Mouse (Mus musculus) hindbrain, embryonic 14.5 days (tissue): ENCODE results near the gene Enah. TPM values are rescaled to one million over a fixed set of nuclear protein-coding genes. Genes with fewer than 3 reads are reported as not detected.
A peak's percentile ranks its signal among the peaks of the same experiment; 100 is the strongest.

ENCODE experiments used
- ATAC-seq: fragments of 200-750 bp; cut with Nextera tagmentation; 2 replicates; pipeline ENCODE4 v1.8.0; 2017; ENCODE audit warnings: moderate number of reproducible peaks, mild to moderate bottlenecking, moderate TSS enrichment, moderate library complexity; ENCODE audit not compliant: low FRiP score
- DNase-seq: peaks from one replicate; pipeline ENCODE4 v3.0.0-alpha.2; 2015; ENCODE audit warnings: low spot score
- H3K27ac ChIP-seq: fragments of 300-500 bp; sonication (generic); 2 replicates; pipeline ENCODE4 v1.5.1; 2014; ENCODE audit warnings: mild to moderate bottlenecking, moderate library complexity
- H3K27me3 ChIP-seq: fragments of 300-500 bp; sonication (generic); 2 replicates; pipeline ENCODE4 v1.6.1; 2014; ENCODE audit warnings: mild to moderate bottlenecking, low read length, mixed read lengths; ENCODE audit not compliant: control insufficient read depth, insufficient read depth
- H3K36me3 ChIP-seq: fragments of 300-500 bp; sonication (generic); replicated peaks from 2 replicates; pipeline ENCODE4 v1.6.1; 2014; ENCODE audit not compliant: control insufficient read depth, insufficient read depth
- H3K4me1 ChIP-seq: fragments of 300-500 bp; sonication (generic); replicated peaks from 2 replicates; pipeline ENCODE4 v1.6.1; 2014; ENCODE audit warnings: antibody characterized with exemption, low read length, mixed read lengths; ENCODE audit not compliant: control insufficient read depth, insufficient read depth
- H3K4me2 ChIP-seq: fragments of 300-500 bp; sonication (generic); replicated peaks from 2 replicates; pipeline ENCODE4 v1.6.1; 2014; ENCODE audit warnings: mild to moderate bottlenecking, moderate library complexity
- H3K4me3 ChIP-seq: fragments of 300-500 bp; sonication (generic); replicated peaks from 2 replicates; pipeline ENCODE4 v1.5.1; 2014; ENCODE audit warnings: mild to moderate bottlenecking, low read length
- H3K9ac ChIP-seq: fragments of 300-500 bp; sonication (generic); 2 replicates; pipeline ENCODE4 v1.6.1; 2014
- H3K9me3 ChIP-seq: fragments of 300-500 bp; sonication (generic); 2 replicates; pipeline ENCODE4 v1.6.1; 2016; ENCODE audit warnings: low read length; ENCODE audit not compliant: control insufficient read depth
- WGBS: fragments of 180-500 bp; shearing (Covaris S2); extraction: QIAGEN DNeasy Blood & Tissue Kit; methylation state at CpG from one replicate; pipeline ENCODE4 v1.1.7; 2014; 5-methylcytosine and 5-hydroxymethylcytosine counted together
- polyA plus RNA-seq: library from polyadenylated mRNA; unstranded; fragments of >200 nt; fragmentation: Nextera tagmentation; extraction: Ambion mirVana; gene quantifications from 2 replicates; pipeline ENCODE4 v1.2.1, GENCODE M21; 2014

The Enah gene
- polyA plus RNA-seq, result 31.3 and 37.7 TPM in 2 replicates

DNA sequence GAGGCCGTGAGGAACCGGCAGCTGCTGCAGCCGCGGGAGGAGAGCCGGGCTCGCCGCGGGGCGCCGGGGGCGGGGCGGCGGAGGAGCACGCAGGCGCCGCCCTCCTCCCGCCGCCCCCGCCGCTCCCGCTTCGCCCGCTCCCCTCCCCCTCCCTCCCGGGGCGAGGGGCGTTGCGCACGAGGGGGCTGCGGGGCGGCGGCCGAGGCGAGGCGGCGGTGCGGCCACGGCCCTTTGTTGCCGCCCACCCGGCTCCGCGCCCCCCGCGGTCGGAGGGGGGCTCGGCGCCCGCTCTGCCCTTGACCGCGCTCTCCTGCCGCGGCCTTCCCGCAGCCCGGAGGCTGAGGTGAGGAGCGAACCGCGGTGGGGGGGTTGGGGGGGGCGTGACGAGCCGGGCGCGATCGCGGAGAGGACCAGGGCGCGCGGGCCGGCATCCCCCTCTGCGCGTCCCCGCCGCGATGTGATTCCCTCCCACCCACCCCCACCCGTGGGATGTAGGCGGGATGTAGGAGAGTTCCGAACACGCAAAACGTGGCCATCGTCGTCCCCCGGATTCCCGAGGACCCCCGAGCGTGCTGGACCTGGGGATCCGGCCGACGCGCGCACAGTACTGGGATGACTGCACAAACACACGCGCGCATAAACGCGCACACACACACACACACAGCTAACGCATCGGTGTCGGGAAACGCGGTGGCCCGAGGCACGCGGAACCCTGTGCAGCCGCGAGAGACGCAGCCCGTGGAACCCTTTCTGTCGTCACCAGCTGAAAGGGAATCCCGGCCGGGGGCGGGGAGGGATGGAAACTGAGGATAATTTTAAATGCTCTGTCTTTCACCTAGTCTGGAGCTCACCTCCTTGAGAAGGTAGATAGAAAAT lies at the start of gene Enah:
Gene Enah, minus strand, starts transcription at position 65 of the 876 bp plus-strand sequence.
- peak within 1 kb of the TSS; percentile 94 for H3K27ac ChIP-seq
- peak within 1 kb of the TSS; percentile 83 for H3K4me3 ChIP-seq
- H3K4me1 ChIP-seq, result peaks cover 21% of the 10 kb centered on the region
- H3K9me3 ChIP-seq, result no peaks in the 10 kb centered on the region
- peak; percentile 86 for DNase-seq
- no peaks in the 10 kb centered on the region for H3K36me3 ChIP-seq
- peak within 1 kb of the TSS; percentile 61 for H3K4me2 ChIP-seq
- peak; percentile 84 for ATAC-seq
- H3K27me3 ChIP-seq, result no peaks in the 10 kb centered on the region
- under 1% methylated on average over 91 of the region's 109 CpGs for WGBS
- peak within 1 kb of the TSS; percentile 97 for H3K9ac ChIP-seq

- Histone ChIP-seq H3K4me2 (no peak overlapping the region), H3K4me3 (no peak overlapping the region), H3K9ac (no peak overlapping the region), H3K27ac (no peak overlapping the region), H3K9me3 (no peaks in the 10 kb centered on the region), H3K36me3 (no peaks in the 10 kb centered on the region), H3K4me1 (no peaks in the 10 kb centered on the region), H3K27me3 (no peaks in the 10 kb centered on the region)
- WGBS, result 87% methylated on average over 7 of the region's 7 CpGs
- no peak for DNase-seq
- ATAC-seq, result no peak
These were observed 48.3 kb upstream of the Enah start for GRCm38 (mm10) chr1:182068136-182068535.

GRCm38 (mm10) chr1:182066527-182067465 lies 47.0 kb upstream of the Enah start:
- Histone ChIP-seq H3K36me3 (no peaks in the 10 kb centered on the region), H3K4me3 (no peak overlapping the region), H3K4me2 (no peak overlapping the region), H3K9ac (no peak overlapping the region), H3K4me1 (no peaks in the 10 kb centered on the region), H3K27me3 (no peaks in the 10 kb centered on the region), H3K9me3 (no peaks in the 10 kb centered on the region), H3K27ac (no peak overlapping the region)
- DNase-seq (no peak), ATAC-seq (no peak)
- 75% methylated on average over 9 of the region's 9 CpGs for WGBS

DNA sequence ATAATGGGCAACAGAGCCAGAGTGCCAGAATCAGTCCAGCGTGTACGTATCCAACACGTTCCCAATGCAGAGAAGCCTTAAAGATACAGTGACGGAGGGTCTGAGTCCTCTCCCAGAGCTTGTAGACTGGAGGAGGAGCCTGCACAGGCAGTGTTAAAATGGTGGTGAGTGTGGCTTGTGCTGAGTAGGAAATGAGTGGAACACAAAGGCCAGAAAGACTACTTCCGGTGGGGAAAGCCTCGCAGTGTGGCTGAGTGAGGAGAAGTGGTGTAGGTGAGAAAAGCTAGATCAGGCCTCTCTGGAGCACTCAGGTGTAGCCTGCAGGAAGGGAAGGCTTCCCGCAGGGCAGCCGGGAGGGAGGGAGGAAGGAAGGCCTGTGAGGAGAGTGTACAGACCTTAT lies 43.9 kb upstream of the Enah start:
- Histone ChIP-seq H3K9me3 (no peaks in the 10 kb centered on the region), H3K4me1 (no peaks in the 10 kb centered on the region), H3K4me3 (no peak overlapping the region), H3K9ac (no peak overlapping the region), H3K4me2 (no peak overlapping the region), H3K27ac (no peak overlapping the region), H3K36me3 (no peaks in the 10 kb centered on the region), H3K27me3 (no peaks in the 10 kb centered on the region)
- 78% methylated on average over 8 of the region's 8 CpGs for WGBS
- ATAC-seq (no peak), DNase-seq (no peak)

DNA sequence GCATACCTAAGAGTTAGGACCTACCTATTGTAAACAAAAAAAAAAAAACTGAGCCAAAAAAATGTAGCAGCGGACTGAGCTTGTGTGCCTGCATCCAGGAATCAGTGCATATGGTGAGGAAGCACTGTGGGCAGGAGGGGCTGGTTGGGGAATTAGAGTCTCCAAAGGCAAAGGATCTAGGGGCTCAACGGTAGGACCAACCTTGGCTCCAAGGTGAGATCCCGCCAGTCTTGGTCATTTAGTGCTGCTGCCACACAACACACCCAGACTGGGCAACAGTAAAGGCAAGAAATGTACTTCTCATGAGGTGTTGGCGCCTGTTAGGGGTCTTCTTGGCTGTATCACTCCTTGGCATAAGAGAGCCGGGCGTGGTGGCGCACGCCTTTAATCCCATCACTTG lies 43.0 kb upstream of the Enah start:
- H3K4me2 ChIP-seq, result no peak overlapping the region
- no peak overlapping the region for H3K9ac ChIP-seq
- H3K27me3 ChIP-seq, result no peaks in the 10 kb centered on the region
- no peak for DNase-seq
- no peaks in the 10 kb centered on the region for H3K9me3 ChIP-seq
- no peaks in the 10 kb centered on the region for H3K36me3 ChIP-seq
- no peak overlapping the region for H3K27ac ChIP-seq
- WGBS, result 94% methylated on average over 8 of the region's 8 CpGs
- H3K4me3 ChIP-seq, result no peak overlapping the region
- no peak for ATAC-seq
- H3K4me1 ChIP-seq, result no peaks in the 10 kb centered on the region

GRCm38 (mm10) chr1:182061203-182061602 lies 41.4 kb upstream of the Enah start:
- H3K9me3 ChIP-seq, result no peaks in the 10 kb centered on the region
- no peaks in the 10 kb centered on the region for H3K4me1 ChIP-seq
- no peak overlapping the region for H3K27ac ChIP-seq
- no peak overlapping the region for H3K9ac ChIP-seq
- no peak for DNase-seq
- 92% methylated on average over 4 of the region's 4 CpGs for WGBS
- H3K36me3 ChIP-seq, result no peaks in the 10 kb centered on the region
- ATAC-seq, result no peak
- no peak overlapping the region for H3K4me2 ChIP-seq
- H3K27me3 ChIP-seq, result no peaks in the 10 kb centered on the region
- no peak overlapping the region for H3K4me3 ChIP-seq

GRCm38 (mm10) chr1:182059806-182060205 lies 40.0 kb upstream of the Enah start:
- no peak for ATAC-seq
- H3K27me3 ChIP-seq, result no peaks in the 10 kb centered on the region
- H3K4me2 ChIP-seq, result no peak overlapping the region
- H3K4me3 ChIP-seq, result no peak overlapping the region
- no peak overlapping the region for H3K27ac ChIP-seq
- no peaks in the 10 kb centered on the region for H3K36me3 ChIP-seq
- no peak overlapping the region for H3K9ac ChIP-seq
- DNase-seq, result no peak
- H3K4me1 ChIP-seq, result no peaks in the 10 kb centered on the region
- H3K9me3 ChIP-seq, result no peaks in the 10 kb centered on the region
- WGBS, result 80% methylated on average over 5 of the region's 5 CpGs

GRCm38 (mm10) chr1:182057998-182058397 lies 38.2 kb upstream of the Enah start:
- Histone ChIP-seq H3K9ac (no peak overlapping the region), H3K4me3 (no peak overlapping the region), H3K9me3 (no peaks in the 10 kb centered on the region), H3K4me2 (no peak overlapping the region), H3K27ac (no peak overlapping the region), H3K27me3 (no peaks in the 10 kb centered on the region), H3K4me1 (no peaks in the 10 kb centered on the region), H3K36me3 (no peaks in the 10 kb centered on the region)
- ATAC-seq (no peak), DNase-seq (no peak)
- WGBS, result 78% methylated on average over 6 of the region's 6 CpGs

DNA sequence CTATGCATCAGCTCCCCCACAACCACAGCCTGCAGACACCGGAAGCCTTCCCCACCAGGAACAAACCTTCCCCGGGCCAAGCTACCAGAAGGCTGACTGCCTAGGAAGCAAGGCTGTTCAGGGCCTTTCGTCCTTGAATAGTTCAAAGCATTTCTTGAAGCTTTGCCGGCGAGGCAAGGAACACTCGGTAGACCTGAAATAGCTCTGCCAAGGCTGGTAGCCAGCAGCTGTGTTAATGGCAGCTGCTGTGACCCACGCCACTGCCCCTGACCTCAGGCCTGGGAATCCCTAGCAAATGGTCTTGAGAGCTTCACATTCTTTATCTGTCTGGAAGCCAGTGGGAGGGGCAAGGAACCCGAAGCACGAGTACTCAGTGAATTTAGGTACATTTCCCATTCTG lies 35.3 kb upstream of the Enah start:
- H3K27ac ChIP-seq, result no peak overlapping the region
- 52% methylated on average over 9 of the region's 9 CpGs for WGBS

More for the DNA sequence above, 35.3 kb upstream of the Enah start:
- DNase-seq, result no peak
- Histone ChIP-seq H3K27me3 (no peaks in the 10 kb centered on the region), H3K4me3 (no peak overlapping the region), H3K9me3 (no peaks in the 10 kb centered on the region), H3K9ac (no peak overlapping the region), H3K4me2 (no peak overlapping the region), H3K36me3 (no peaks in the 10 kb centered on the region), H3K4me1 (no peaks in the 10 kb centered on the region)
- no peak for ATAC-seq
